Mouse (Mus musculus) liver, adult 2 months (tissue): ENCODE results near the gene P2rx6. TPM values are rescaled to one million over a fixed set of nuclear protein-coding genes. Genes with fewer than 3 reads are reported as not detected.
A peak's percentile ranks its signal among the peaks of the same experiment; 100 is the strongest.
"Not testable (repeated sequence)": the region's sequence is repeated elsewhere in the genome, so short reads cannot be mapped to it uniquely, and the experiment has no call there.

Experiments
- DNase-seq: peaks from one replicate; pipeline ENCODE4 v3.0.0-alpha.2; 2011; ENCODE audit warnings: low read depth, low spot score; ENCODE audit errors: extremely low read depth
- H3K27ac ChIP-seq: fragments of 200-500 bp; replicated peaks from 2 replicates; pipeline ENCODE4 v1.5.1; 2012; ENCODE audit warnings: low read depth, mild to moderate bottlenecking, control low read depth, inconsistent platforms, low read length; ENCODE audit not compliant: insufficient read depth
- H3K27me3 ChIP-seq: fragments of 200-500 bp; 2 replicates; pipeline ENCODE4 v1.6.1; 2012; ENCODE audit warnings: mild to moderate bottlenecking, moderate library complexity, low read length, inconsistent platforms; ENCODE audit not compliant: control insufficient read depth, insufficient read depth
- H3K36me3 ChIP-seq: fragments of 200-500 bp; 2 replicates; pipeline ENCODE4 v1.6.1; 2012; ENCODE audit warnings: low read length, inconsistent platforms; ENCODE audit not compliant: control insufficient read depth, insufficient read depth
- H3K4me1 ChIP-seq: fragments of 200-500 bp; 2 replicates; pipeline ENCODE4 v1.6.1; 2011; ENCODE audit warnings: low read length; ENCODE audit not compliant: control insufficient read depth, insufficient read depth
- H3K4me3 ChIP-seq: fragments of 200-500 bp; 2 replicates; pipeline ENCODE4 v1.5.1; 2011; ENCODE audit warnings: low read depth, mild to moderate bottlenecking, control low read depth, low read length, moderate library complexity; ENCODE audit not compliant: insufficient read depth
- H3K79me2 ChIP-seq: fragments of 200-500 bp; 2 replicates; pipeline ENCODE4 v1.6.1; 2012; ENCODE audit warnings: inconsistent platforms, mild to moderate bottlenecking, low read length, moderate library complexity; ENCODE audit not compliant: control insufficient read depth, insufficient read depth
- H3K9ac ChIP-seq: fragments of 200-500 bp; 2 replicates; pipeline ENCODE4 v1.6.1; 2012; ENCODE audit warnings: low read depth, mild to moderate bottlenecking, control low read depth, inconsistent platforms, low read length
- CTCF ChIP-seq: fragments of 200-500 bp; IDR thresholded peaks from 2 replicates; pipeline ENCODE4 v1.5.1; 2011; ENCODE audit warnings: low read depth, low read length, control low read depth
- POLR2A ChIP-seq: fragments of 200-500 bp; IDR thresholded peaks from 2 replicates; pipeline ENCODE4 v1.6.1; 2011; ENCODE audit warnings: low read length, control low read depth; ENCODE audit not compliant: insufficient read depth; ENCODE audit errors: extremely low read depth
- WGBS: fragments of 180-500 bp; shearing (Covaris S2); methylation state at CpG from one replicate; pipeline ENCODE4 v1.1.7; 2018; 5-methylcytosine and 5-hydroxymethylcytosine counted together
- polyA plus RNA-seq: library from polyadenylated mRNA; depleted of rRNA; stranded (reverse); fragments of >200 nt; gene quantifications from 2 replicates; pipeline ENCODE4 v1.2.3, GENCODE M21; 2012
- total RNA-seq: library from RNA; depleted of rRNA; stranded (reverse); fragments of >200 nt; gene quantifications from 2 replicates; pipeline ENCODE4 v1.2.3, GENCODE M21; 2014

The P2rx6 gene
- total and polyA plus RNA-seq, 2 experiments: under 0.01 TPM; not detected in 1

GRCm38 (mm10) chr16:17536584-17536983 is 25.1 kb upstream of the P2rx6 start:
- no peaks in the 10 kb centered on the region for H3K79me2 ChIP-seq
- no peak overlapping the region for H3K27ac ChIP-seq
- no peaks in the 10 kb centered on the region for H3K27me3 ChIP-seq
- TF ChIP-seq POLR2A (no peak), CTCF (no peak)
- no peak overlapping the region for H3K4me3 ChIP-seq
- no peaks in the 10 kb centered on the region for H3K36me3 ChIP-seq
- no peak overlapping the region for H3K9ac ChIP-seq
- WGBS: 89% methylated on average over 3 of the region's 3 CpGs
- DNase-seq: no peak
- peaks cover 6% of the 10 kb centered on the region; the same call in 1 of the 2 replicates for H3K4me1 ChIP-seq

DNA sequence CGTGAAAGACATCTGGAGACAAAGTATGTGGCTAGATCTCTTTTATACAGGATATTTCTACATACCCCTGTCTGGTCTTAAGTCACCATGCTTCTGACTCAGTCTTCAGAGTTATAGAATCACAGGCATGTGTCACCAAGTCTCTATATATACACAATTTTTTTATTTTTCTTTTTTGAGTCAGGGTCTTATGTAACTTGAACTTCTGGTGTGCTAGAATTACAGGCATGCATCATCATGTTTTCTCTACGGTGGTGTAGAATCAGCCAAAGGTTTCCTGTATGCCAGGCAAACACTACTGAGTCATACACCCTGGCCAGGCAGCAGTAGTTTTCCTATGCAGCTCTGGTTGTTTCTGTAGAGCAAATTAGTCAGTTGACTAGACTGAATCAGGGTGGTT is 19.1 kb upstream of the P2rx6 start:
- no peaks in the 10 kb centered on the region for H3K36me3 ChIP-seq
- 59% methylated on average over 2 of the region's 2 CpGs for WGBS
- no peak overlapping the region for H3K9ac ChIP-seq
- TF ChIP-seq POLR2A: no peak
- no peak for TF ChIP-seq CTCF
- H3K79me2 ChIP-seq: no peaks in the 10 kb centered on the region; the same call in 1 of the 2 replicates
- no peak overlapping the region for H3K27ac ChIP-seq
- H3K4me1 ChIP-seq: no peaks in the 10 kb centered on the region
- no peaks in the 10 kb centered on the region for H3K27me3 ChIP-seq
- no peak for DNase-seq
- H3K4me3 ChIP-seq: no peak overlapping the region

DNA sequence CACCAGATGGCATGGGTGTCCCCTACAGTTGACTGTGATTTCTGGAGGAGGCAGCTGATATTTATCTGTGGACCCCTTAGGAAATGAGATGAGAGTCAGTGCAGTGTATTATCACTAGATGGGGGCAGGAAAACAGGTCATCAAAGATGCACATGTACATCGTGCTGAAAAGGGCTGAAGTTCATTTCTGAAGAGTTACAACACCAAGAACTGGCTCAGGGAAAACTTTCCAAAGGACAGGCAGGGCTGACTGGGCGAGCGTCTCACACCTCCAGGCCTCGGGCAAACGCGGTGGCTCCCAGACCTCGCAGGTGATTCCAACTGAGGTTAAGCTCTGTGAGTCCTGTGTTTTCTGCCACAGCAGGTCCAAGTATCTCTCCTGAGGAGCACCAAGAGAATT is 8.8 kb upstream of the P2rx6 start:
- Histone ChIP-seq H3K27ac (peak overlapping the region; percentile 28; the same call in 1 of the 2 replicates), H3K27me3 (no peaks in the 10 kb centered on the region), H3K4me1 (peaks cover 17% of the 10 kb centered on the region), H3K9ac (no peak overlapping the region), H3K36me3 (no peaks in the 10 kb centered on the region), H3K4me3 (no peak overlapping the region), H3K79me2 (no peaks in the 10 kb centered on the region)
- TF ChIP-seq POLR2A (no peak), CTCF (no peak)
- peak; percentile 72 for DNase-seq
- WGBS: 20% methylated on average over 7 of the region's 7 CpGs

GRCm38 (mm10) chr16:17553910-17554685 is 7.6 kb upstream of the P2rx6 start:
- Histone ChIP-seq H3K4me1 (peaks cover 17% of the 10 kb centered on the region), H3K9ac (0 out of 2 replicates have a peak overlapping the region, but pooled peaks have one; percentile 25), H3K4me3 (peak overlapping the region; percentile 32; the same call in 1 of the 2 replicates), H3K79me2 (no peaks in the 10 kb centered on the region), H3K36me3 (no peaks in the 10 kb centered on the region), H3K27me3 (0 out of 2 replicates have a peak, but pooled peaks cover 2% of the 10 kb centered on the region), H3K27ac (no peak overlapping the region)
- WGBS: 53% methylated on average over 18 of the region's 18 CpGs
- no peak for TF ChIP-seq CTCF
- 0 out of 2 replicates have a peak, but pooled peaks have one; percentile 9 for TF ChIP-seq POLR2A
- no peak for DNase-seq

GRCm38 (mm10) chr16:17554702-17555101 is 7.0 kb upstream of the P2rx6 start:
- whole genome bisulfite sequencing: 86% methylated on average over 4 of the region's 4 CpGs
- H3K27ac ChIP-seq: not testable (repeated sequence)

GRCm38 (mm10) chr16:17556180-17556579 is 5.5 kb upstream of the P2rx6 start:
- H3K36me3 ChIP-seq: no peaks in the 10 kb centered on the region
- H3K27ac ChIP-seq: no peak overlapping the region
- no peaks in the 10 kb centered on the region for H3K79me2 ChIP-seq
- TF ChIP-seq POLR2A: no peak
- no peak overlapping the region for H3K4me3 ChIP-seq
- peaks cover 13% of the 10 kb centered on the region for H3K4me1 ChIP-seq
- no peak for DNase-seq
- H3K27me3 ChIP-seq: 0 out of 2 replicates have a peak, but pooled peaks cover 2% of the 10 kb centered on the region
- H3K9ac ChIP-seq: no peak overlapping the region
- 84% methylated on average over 4 of the region's 4 CpGs for whole genome bisulfite sequencing

More at GRCm38 (mm10) chr16:17554702-17555101, 7.0 kb upstream of the P2rx6 start:
- not testable (repeated sequence) for H3K4me3 ChIP-seq, DNase-seq, H3K9ac ChIP-seq, H3K27me3 ChIP-seq, H3K36me3 ChIP-seq, H3K79me2 ChIP-seq
- H3K4me1 ChIP-seq: peaks cover 17% of the 10 kb centered on the region
